9 mouse cellular contexts compared by ENCODE assay signal in the genomic region with DNA sequence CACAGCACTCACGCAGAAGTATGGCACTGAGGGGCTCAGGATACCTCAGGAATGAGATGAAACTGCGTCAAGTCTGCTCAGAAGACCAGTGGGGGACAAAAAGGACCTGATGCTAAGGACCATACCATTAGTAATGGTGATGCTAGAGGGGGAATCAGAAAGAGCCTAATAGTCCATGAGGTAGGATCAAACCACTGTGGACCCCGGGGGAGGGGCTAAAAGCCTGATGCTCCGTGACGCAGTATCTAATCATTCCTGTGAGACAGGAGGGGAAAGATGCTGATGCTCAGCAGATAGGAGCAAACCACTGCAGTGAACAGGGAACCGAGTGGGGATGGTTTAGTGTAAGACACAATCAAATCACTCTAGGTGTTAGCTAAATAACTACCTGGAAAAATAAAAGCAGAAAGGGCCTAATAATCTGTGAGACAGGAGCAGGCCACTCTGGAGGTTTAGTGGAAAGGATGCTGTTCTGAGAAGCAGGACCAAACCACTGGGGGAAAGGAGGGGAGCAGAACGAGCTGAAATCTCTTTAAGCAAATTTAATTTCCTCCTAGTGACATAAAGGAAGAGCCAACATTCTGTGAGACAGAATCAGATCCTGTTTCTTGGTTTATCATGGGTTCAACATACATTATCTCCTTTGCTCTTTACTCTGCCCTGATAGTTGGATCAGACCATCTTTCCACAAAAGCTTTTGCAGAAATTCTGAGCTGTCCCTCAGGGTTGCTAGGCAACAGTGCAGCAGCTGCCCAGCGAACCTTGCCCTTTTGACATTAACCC.
DNase-seq lines count a peak whose midpoint lies in the region; ATAC-seq and TF ChIP-seq lines count a peak whose summit lies in the region.
"Had no signal": no experiment of that assay in that cellular context is flagged by ENCODE, and none has a peak within 500 bp of the region (broad histone marks: within the 10 kb centered on the region; RNA-seq: fewer than 3 reads in every experiment).

No protein-coding gene starts in this region.

- TF ChIP-seq CTCF in hindbrain, postnatal 0 days (IDR thresholded peaks at IDR 0.05; ENCODE audit: low read depth): no peak

- H3K27ac ChIP-seq in embryonic facial prominence, embryonic 10.5 days (replicated peaks): peak overlapping the region; percentile 83
- peak overlapping the region; percentile 84 for H3K27ac ChIP-seq in hindbrain, postnatal 0 days
- H3K27ac ChIP-seq in midbrain, embryonic 11.5 days (ENCODE audit: low read depth, low read length): peak overlapping the region; percentile 81
- H3K27ac ChIP-seq: stomach, embryonic 15.5 days had no signal

- H3K9me3 ChIP-seq in embryonic facial prominence, embryonic 10.5 days: no peaks in the 10 kb centered on the region
- no peaks in the 10 kb centered on the region for H3K9me3 ChIP-seq in hindbrain, postnatal 0 days (ENCODE audit: low read length)
- H3K9me3 ChIP-seq in midbrain, embryonic 11.5 days (ENCODE audit: control insufficient read depth, low read length): no peaks in the 10 kb centered on the region
- H3K9me3 ChIP-seq: stomach, embryonic 15.5 days had no signal

- H3K9ac ChIP-seq in hindbrain, postnatal 0 days (replicated peaks; ENCODE audit: low read length): peak overlapping the region; percentile 49
- H3K9ac ChIP-seq in midbrain, embryonic 11.5 days (ENCODE audit: low read length): peak overlapping the region; percentile 57
- H3K9ac ChIP-seq: stomach, embryonic 15.5 days had no signal

- peaks cover 16% of the 10 kb centered on the region for H3K4me1 ChIP-seq in embryonic facial prominence, embryonic 10.5 days
- H3K4me1 ChIP-seq in hindbrain, postnatal 0 days (ENCODE audit: insufficient read depth, low read length): no peaks in the 10 kb centered on the region
- H3K4me1 ChIP-seq in midbrain, embryonic 11.5 days (ENCODE audit: control insufficient read depth, insufficient read depth, low read length): 0 out of 2 replicates have a peak, but pooled peaks cover 2% of the 10 kb centered on the region
- H3K4me1 ChIP-seq: stomach, embryonic 15.5 days had no signal

- H3K4me3 ChIP-seq in embryonic facial prominence, embryonic 10.5 days: peak overlapping the region; percentile 48
- peak overlapping the region; percentile 35 for H3K4me3 ChIP-seq in hindbrain, postnatal 0 days (ENCODE audit: low read length)
- H3K4me3 ChIP-seq in midbrain, embryonic 11.5 days (ENCODE audit: low read depth, low read length): peak overlapping the region; percentile 33
- H3K4me3 ChIP-seq: stomach, embryonic 15.5 days had no signal

- peaks cover 11% of the 10 kb centered on the region for H3K36me3 ChIP-seq in embryonic facial prominence, embryonic 10.5 days (replicated peaks)
- H3K36me3 ChIP-seq in hindbrain, postnatal 0 days (ENCODE audit: insufficient read depth, low read length): no peaks in the 10 kb centered on the region
- H3K36me3 ChIP-seq in midbrain, embryonic 11.5 days (ENCODE audit: control insufficient read depth, insufficient read depth, low read length): peaks cover 2% of the 10 kb centered on the region; the same call in 1 of the 2 replicates
- H3K36me3 ChIP-seq: stomach, embryonic 15.5 days had no signal

- ATAC-seq in hindbrain, postnatal 0 days: peak; percentile 96
- ATAC-seq in midbrain, embryonic 11.5 days (ENCODE audit: low FRiP score): peak; percentile 97
- no peak for ATAC-seq in erythroid progenitor cell, adult 5-6 weeks (replicated peaks; ENCODE audit: low FRiP score, poor library complexity, severe bottlenecking)
- no peak for ATAC-seq in erythroblast, adult 5-6 weeks (replicated peaks; ENCODE audit: low FRiP score, poor library complexity, severe bottlenecking)
- no peak for ATAC-seq in monocyte, adult 5-6 weeks (replicated peaks; ENCODE audit: insufficient number of reproducible peaks, low FRiP score, low TSS enrichment, poor library complexity, severe bottlenecking)

- peak overlapping the region; percentile 54 for H3K4me2 ChIP-seq in hindbrain, postnatal 0 days (ENCODE audit: low read depth, low read length)
- peak overlapping the region; percentile 56 for H3K4me2 ChIP-seq in midbrain, embryonic 11.5 days
- H3K4me2 ChIP-seq: stomach, embryonic 15.5 days had no signal

- WGBS in embryonic facial prominence, embryonic 10.5 days: 21% methylated on average over 8 of the region's 8 CpGs
- WGBS in hindbrain, postnatal 0 days: 34% methylated on average over 8 of the region's 8 CpGs
- 28% methylated on average over 8 of the region's 8 CpGs for WGBS in midbrain, embryonic 11.5 days

- peaks cover 92% of the 10 kb centered on the region for H3K27me3 ChIP-seq in embryonic facial prominence, embryonic 10.5 days (replicated peaks; ENCODE audit: low read depth, poor library complexity, severe bottlenecking)
- no peaks in the 10 kb centered on the region; the same call in 1 of the 2 replicates for H3K27me3 ChIP-seq in hindbrain, postnatal 0 days (ENCODE audit: insufficient read depth, low read length)
- peaks cover 13% of the 10 kb centered on the region for H3K27me3 ChIP-seq in midbrain, embryonic 11.5 days (ENCODE audit: control insufficient read depth, insufficient read depth, low read length)

- DNase-seq in cerebellum, adult 11 months: peak; percentile 81
- peak; percentile 83 for DNase-seq in embryonic facial prominence, embryonic 10.5 days (ENCODE audit: low spot score)
- peak; percentile 93 for DNase-seq in hindbrain, postnatal 0 days (ENCODE audit: low spot score)
- DNase-seq in midbrain, embryonic 11.5 days (ENCODE audit: low spot score, missing footprints): peak; percentile 96
- no peak for DNase-seq in liver

Comparison
In these comparisons a context has a peak if more than half of its experiments do, and no peak if none do; other contexts are left out.
1. ATAC-seq: peak in hindbrain, postnatal 0 days (single experiment) and midbrain, embryonic 11.5 days (single experiment); none in erythroid progenitor cell, adult 5-6 weeks (single experiment), erythroblast, adult 5-6 weeks (single experiment) and monocyte, adult 5-6 weeks (single experiment).
2. Peak in every context shown above with its lines, with median percentiles within 50 percentile points of each other: H3K27ac ChIP-seq and H3K4me3 ChIP-seq.